Mouse (Mus musculus) hindbrain, embryonic 14.5 days (tissue): ENCODE results near the gene Wdr90. TPM values are rescaled to one million over a fixed set of nuclear protein-coding genes. Genes with fewer than 3 reads are reported as not detected.

ENCODE experiments used
- ATAC-seq: fragments of 200-750 bp; cut with Nextera tagmentation; 2 replicates; pipeline ENCODE4 v1.8.0; 2017; ENCODE audit warnings: moderate number of reproducible peaks, mild to moderate bottlenecking, moderate TSS enrichment, moderate library complexity; ENCODE audit not compliant: low FRiP score
- DNase-seq: peaks from one replicate; pipeline ENCODE4 v3.0.0-alpha.2; 2015; ENCODE audit warnings: low spot score
- H3K27ac ChIP-seq: fragments of 300-500 bp; sonication (generic); 2 replicates; pipeline ENCODE4 v1.5.1; 2014; ENCODE audit warnings: mild to moderate bottlenecking, moderate library complexity
- H3K27me3 ChIP-seq: fragments of 300-500 bp; sonication (generic); 2 replicates; pipeline ENCODE4 v1.6.1; 2014; ENCODE audit warnings: mild to moderate bottlenecking, low read length, mixed read lengths; ENCODE audit not compliant: control insufficient read depth, insufficient read depth
- H3K36me3 ChIP-seq: fragments of 300-500 bp; sonication (generic); replicated peaks from 2 replicates; pipeline ENCODE4 v1.6.1; 2014; ENCODE audit not compliant: control insufficient read depth, insufficient read depth
- H3K4me1 ChIP-seq: fragments of 300-500 bp; sonication (generic); replicated peaks from 2 replicates; pipeline ENCODE4 v1.6.1; 2014; ENCODE audit warnings: antibody characterized with exemption, low read length, mixed read lengths; ENCODE audit not compliant: control insufficient read depth, insufficient read depth
- H3K4me2 ChIP-seq: fragments of 300-500 bp; sonication (generic); replicated peaks from 2 replicates; pipeline ENCODE4 v1.6.1; 2014; ENCODE audit warnings: mild to moderate bottlenecking, moderate library complexity
- H3K4me3 ChIP-seq: fragments of 300-500 bp; sonication (generic); replicated peaks from 2 replicates; pipeline ENCODE4 v1.5.1; 2014; ENCODE audit warnings: mild to moderate bottlenecking, low read length
- H3K9ac ChIP-seq: fragments of 300-500 bp; sonication (generic); 2 replicates; pipeline ENCODE4 v1.6.1; 2014
- H3K9me3 ChIP-seq: fragments of 300-500 bp; sonication (generic); 2 replicates; pipeline ENCODE4 v1.6.1; 2016; ENCODE audit warnings: low read length; ENCODE audit not compliant: control insufficient read depth
- WGBS: fragments of 180-500 bp; shearing (Covaris S2); extraction: QIAGEN DNeasy Blood & Tissue Kit; methylation state at CpG from one replicate; pipeline ENCODE4 v1.1.7; 2014; 5-methylcytosine and 5-hydroxymethylcytosine counted together
- polyA plus RNA-seq: library from polyadenylated mRNA; unstranded; fragments of >200 nt; fragmentation: Nextera tagmentation; extraction: Ambion mirVana; gene quantifications from 2 replicates; pipeline ENCODE4 v1.2.1, GENCODE M21; 2014

Wdr90 gene
- polyA plus RNA-seq, 1 experiment from 2014 or later: 13.1 TPM

- Histone ChIP-seq H3K36me3 (peaks cover 40% of the 10 kb centered on the region), H3K9me3 (no peaks in the 10 kb centered on the region), H3K4me3 (no peak overlapping the region), H3K27me3 (no peaks in the 10 kb centered on the region), H3K9ac (no peak overlapping the region), H3K4me2 (no peak overlapping the region), H3K4me1 (peaks cover 24% of the 10 kb centered on the region), H3K27ac (no peak overlapping the region)
- WGBS: 47% methylated on average over 4 of the region's 4 CpGs
- ATAC-seq: no peak
- DNase-seq: no peak
These were observed 18.0 kb upstream of the Wdr90 start for GRCm38 (mm10) chr17:25879261-25879660.

- H3K9me3 ChIP-seq: no peaks in the 10 kb centered on the region
- ATAC-seq (no peak), DNase-seq (no peak)
- H3K9ac ChIP-seq: no peak overlapping the region
- 89% methylated on average over 19 of the region's 19 CpGs for WGBS
- peaks cover 29% of the 10 kb centered on the region for H3K4me1 ChIP-seq
- H3K27ac ChIP-seq: no peak overlapping the region
- no peaks in the 10 kb centered on the region for H3K27me3 ChIP-seq
- H3K4me2 ChIP-seq: no peak overlapping the region
- H3K36me3 ChIP-seq: peaks cover 35% of the 10 kb centered on the region
- H3K4me3 ChIP-seq: no peak overlapping the region
These were observed 17.4 kb upstream of the Wdr90 start for GRCm38 (mm10) chr17:25878611-25879180.

DNA sequence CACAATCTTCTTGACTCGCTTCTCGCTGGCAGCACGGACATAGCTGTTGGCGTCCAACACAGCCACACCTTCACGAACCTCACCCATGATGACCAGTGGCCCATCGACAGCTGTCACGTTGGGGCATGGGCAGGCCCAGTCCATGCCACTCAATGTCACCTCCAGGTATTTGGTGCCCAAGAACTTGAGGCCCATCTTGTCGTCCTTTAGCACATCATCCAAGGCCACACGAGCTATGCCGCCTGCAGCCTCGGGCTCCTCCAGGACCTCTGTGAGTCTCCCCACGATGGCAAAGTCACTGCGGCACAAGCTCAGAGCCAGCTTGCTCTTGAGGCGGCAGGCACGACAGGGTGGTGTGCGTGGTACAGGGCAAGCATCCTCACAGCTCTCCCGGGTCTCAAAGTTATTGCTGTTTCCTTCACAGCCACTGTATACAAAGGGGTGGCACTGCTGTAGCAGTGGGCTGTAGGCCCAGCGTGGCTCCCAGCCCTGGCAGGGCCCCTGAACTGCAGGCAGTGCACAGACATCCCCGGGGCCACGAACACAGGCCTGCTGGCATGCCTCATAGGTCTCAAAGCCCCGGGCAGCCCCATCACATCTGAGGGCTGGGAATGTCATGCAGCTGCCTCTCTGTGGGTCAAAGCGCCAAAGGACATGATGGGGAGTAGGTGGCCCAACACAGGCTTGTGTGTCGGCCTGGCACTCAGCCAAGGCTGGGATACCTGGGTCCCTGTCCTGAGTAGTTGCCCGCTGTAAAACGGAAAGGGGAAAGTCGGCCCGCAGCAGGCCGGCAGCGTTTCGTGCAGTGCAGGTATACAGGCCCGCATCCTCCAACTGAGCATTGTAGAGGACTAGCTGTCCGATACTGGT lies 16.7 kb upstream of the Wdr90 start:
- Histone ChIP-seq H3K9me3 (no peaks in the 10 kb centered on the region), H3K4me2 (no peak overlapping the region), H3K4me1 (peaks cover 29% of the 10 kb centered on the region), H3K4me3 (no peak overlapping the region), H3K27ac (no peak overlapping the region), H3K36me3 (peaks cover 28% of the 10 kb centered on the region), H3K27me3 (no peaks in the 10 kb centered on the region), H3K9ac (no peak overlapping the region)
- no peak for DNase-seq
- 90% methylated on average over 32 of the region's 32 CpGs for WGBS
- ATAC-seq: no peak

DNA sequence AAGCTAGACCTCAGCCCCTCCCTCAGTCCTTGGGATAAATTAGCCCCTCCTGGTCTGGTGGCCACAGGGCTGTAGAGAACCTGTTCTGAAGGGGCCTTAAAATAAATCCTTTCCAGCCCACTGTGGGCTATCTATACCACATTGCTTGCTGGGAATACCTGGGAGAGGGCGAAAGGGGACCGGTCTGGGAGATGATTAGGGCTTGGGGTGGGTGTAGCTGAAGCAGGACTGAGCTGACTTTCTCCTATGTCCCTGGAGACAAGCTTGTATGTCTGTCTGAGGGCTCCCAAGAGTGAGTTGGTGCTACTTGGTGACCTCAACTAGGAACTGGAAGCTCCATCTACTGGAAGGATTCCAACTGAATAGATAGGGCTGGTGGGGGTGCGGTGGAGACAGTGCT lies 15.7 kb upstream of the Wdr90 start:
- WGBS: 91% methylated on average over 3 of the region's 3 CpGs
- Histone ChIP-seq H3K4me2 (0 out of 2 replicates have a peak overlapping the region, but pooled peaks have one; percentile 78), H3K4me1 (peaks cover 29% of the 10 kb centered on the region), H3K36me3 (peaks cover 21% of the 10 kb centered on the region), H3K27me3 (no peaks in the 10 kb centered on the region), H3K9me3 (no peaks in the 10 kb centered on the region), H3K9ac (no peak overlapping the region), H3K27ac (no peak overlapping the region), H3K4me3 (no peak overlapping the region)
- no peak for DNase-seq
- no peak for ATAC-seq

DNA sequence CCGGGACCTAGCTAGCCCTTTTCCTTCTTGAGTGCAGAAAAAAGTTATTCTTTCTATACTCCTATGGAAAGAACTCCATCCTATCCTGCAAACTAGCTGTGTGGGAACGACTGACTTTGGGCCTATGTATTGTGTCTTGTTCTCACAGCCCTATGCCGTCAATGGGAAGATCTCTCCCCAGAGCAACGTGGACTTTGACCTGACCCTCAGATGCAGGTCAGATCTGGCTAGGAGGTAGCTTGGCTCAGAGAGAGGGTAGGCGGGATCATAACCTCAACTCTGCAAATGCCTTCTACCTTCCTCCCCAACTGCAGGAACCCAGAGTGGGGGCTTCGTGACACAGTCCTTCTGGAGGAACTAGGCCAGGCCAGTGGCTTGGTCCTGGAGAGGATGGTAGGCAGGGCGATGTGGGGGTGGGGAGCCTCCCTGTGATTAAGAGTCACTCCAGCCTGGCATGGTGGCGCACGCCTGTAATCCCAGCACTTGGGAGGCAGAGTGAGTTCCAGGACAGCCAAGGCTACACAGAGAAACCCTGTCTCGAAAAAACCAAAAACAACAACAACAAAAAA lies 15.1 kb upstream of the Wdr90 start:
- WGBS: 54% methylated on average over 10 of the region's 10 CpGs
- Histone ChIP-seq H3K36me3 (peaks cover 18% of the 10 kb centered on the region), H3K27me3 (no peaks in the 10 kb centered on the region), H3K4me1 (peaks cover 29% of the 10 kb centered on the region), H3K4me2 (peak overlapping the region; percentile 78), H3K9me3 (no peaks in the 10 kb centered on the region), H3K9ac (peak overlapping the region; percentile 92), H3K4me3 (peak overlapping the region; percentile 68), H3K27ac (no peak overlapping the region)
- DNase-seq (no peak), ATAC-seq (no peak)

- no peaks in the 10 kb centered on the region for H3K9me3 ChIP-seq
- H3K4me1 ChIP-seq: peaks cover 22% of the 10 kb centered on the region
- peak; percentile 88 for ATAC-seq
These were observed 14.2 kb upstream of the Wdr90 start for GRCm38 (mm10) chr17:25875171-25876136.

GRCm38 (mm10) chr17:25874721-25875170 lies 13.4 kb upstream of the Wdr90 start, which contains the start of gene Mettl26:
TSS of gene Mettl26 (plus strand) at chr17:25875074.
- Histone ChIP-seq H3K27me3 (no peaks in the 10 kb centered on the region), H3K4me3 (peak within 1 kb of the TSS; percentile 68), H3K4me2 (peak within 1 kb of the TSS; percentile 78), H3K27ac (peak within 1 kb of the TSS; percentile 94), H3K9ac (peak within 1 kb of the TSS; percentile 92), H3K9me3 (no peaks in the 10 kb centered on the region), H3K4me1 (peaks cover 18% of the 10 kb centered on the region), H3K36me3 (peaks cover 17% of the 10 kb centered on the region)
- under 1% methylated on average over 25 of the region's 25 CpGs for WGBS
- ATAC-seq (peak; percentile 77), DNase-seq (peak; percentile 100)

More at GRCm38 (mm10) chr17:25875171-25876136, 14.2 kb upstream of the Wdr90 start:
- Histone ChIP-seq H3K9ac (peak overlapping the region; percentile 92), H3K27me3 (no peaks in the 10 kb centered on the region), H3K27ac (peak overlapping the region; percentile 94), H3K4me3 (peak overlapping the region; percentile 68), H3K4me2 (peak overlapping the region; percentile 78), H3K36me3 (peaks cover 17% of the 10 kb centered on the region)
- DNase-seq: peak; percentile 89
- WGBS: under 1% methylated on average over 59 of the region's 59 CpGs

GRCm38 (mm10) chr17:25874148-25874720 lies 12.9 kb upstream of the Wdr90 start:
- Histone ChIP-seq H3K27me3 (no peaks in the 10 kb centered on the region), H3K36me3 (peaks cover 17% of the 10 kb centered on the region), H3K4me1 (peaks cover 18% of the 10 kb centered on the region), H3K4me2 (peak overlapping the region; percentile 78), H3K4me3 (peak overlapping the region; percentile 68), H3K27ac (peak overlapping the region; percentile 94), H3K9ac (peak overlapping the region; percentile 92), H3K9me3 (no peaks in the 10 kb centered on the region)
- DNase-seq (no peak), ATAC-seq (no peak)
- 5% methylated on average over 14 of the region's 14 CpGs for WGBS
